Mouse (Mus musculus) heart, adult 2 months (tissue): ENCODE measurements around the gene Lins1.

Experiments used
- EP300 ChIP-seq: fragments of 200-500 bp; IDR thresholded peaks from 2 replicates; pipeline ENCODE4 v1.6.1; 2011; ENCODE audit warnings: low read depth, low read length, control low read depth; ENCODE audit not compliant: insufficient read depth
- POLR2A ChIP-seq: fragments of 200-500 bp; IDR thresholded peaks from 2 replicates; pipeline ENCODE4 v1.6.1; 2011; ENCODE audit warnings: mild to moderate bottlenecking, low read depth, low read length, control low read depth; ENCODE audit not compliant: insufficient read depth

- no peak for TF ChIP-seq POLR2A
- no peak for TF ChIP-seq EP300
Observed at GRCm38 (mm10) chr7:66737418-66737817, 47.7 kb downstream of the Lins1 start.
